Mouse (Mus musculus) brain, embryonic 14.5 days (tissue): ENCODE results near the gene Gatc.
"Not testable (repeated sequence)": the region's sequence is repeated elsewhere in the genome, so short reads cannot be mapped to it uniquely, and the experiment has no call there.

Source experiments
- CTCF ChIP-seq: fragments of 200-500 bp; IDR thresholded peaks from 2 replicates; pipeline ENCODE4 v1.5.1; 2012; ENCODE audit warnings: inconsistent platforms, mild to moderate bottlenecking, moderate library complexity, borderline replicate concordance; ENCODE audit not compliant: insufficient read depth, insufficient read length; ENCODE audit errors: extremely low read depth
- POLR2A ChIP-seq: fragments of 200-500 bp; IDR thresholded peaks from 2 replicates; pipeline ENCODE4 v1.6.1; 2012; ENCODE audit warnings: mild to moderate bottlenecking, inconsistent platforms, borderline replicate concordance; ENCODE audit not compliant: poor library complexity, insufficient read depth, insufficient read length, severe bottlenecking; ENCODE audit errors: extremely low read depth

DNA sequence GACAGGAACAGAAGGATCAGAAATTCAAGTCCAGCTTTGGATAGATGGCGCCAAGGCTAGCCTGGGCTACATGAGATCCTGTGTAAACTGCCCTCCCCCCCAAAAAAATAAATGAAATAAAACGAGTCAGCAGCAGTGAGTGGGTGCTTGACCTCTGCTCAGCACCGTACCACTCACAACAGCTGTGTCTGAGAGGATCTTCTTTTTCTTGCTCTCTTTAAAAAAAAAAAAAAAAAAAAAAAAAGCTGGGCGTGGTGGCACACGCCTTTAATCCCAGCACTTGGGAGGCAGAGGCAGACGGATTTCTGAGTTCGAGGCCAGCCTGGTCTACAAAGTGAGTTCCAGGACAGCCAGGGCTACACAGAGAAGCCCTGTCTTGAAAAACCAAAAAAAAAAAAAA lies 38.8 kb downstream of the Gatc start:
- not testable (repeated sequence) for TF ChIP-seq POLR2A, CTCF
